Comparison of ENCODE assay signal across 8 mouse cellular contexts in the genomic region with DNA sequence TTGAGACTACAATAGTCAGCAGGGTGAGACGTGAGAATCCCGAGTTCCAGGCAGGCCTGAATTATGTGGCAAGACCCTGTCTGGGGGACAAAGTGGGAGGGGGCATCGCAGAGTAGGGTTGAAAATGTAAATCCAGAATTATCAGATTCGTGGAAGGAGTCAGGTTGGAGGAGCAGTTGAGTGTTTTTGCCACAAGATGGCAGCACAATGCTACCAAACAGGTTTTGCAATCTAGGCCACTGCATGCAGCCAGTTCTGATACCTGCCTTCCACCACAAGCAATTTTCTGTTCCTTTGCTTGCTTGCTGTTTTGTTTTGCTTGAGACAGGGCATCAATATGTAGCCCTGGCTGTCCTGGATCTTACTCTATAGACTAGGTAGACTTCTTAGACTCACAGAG. TPM values are rescaled to one million over a fixed set of nuclear protein-coding genes. Genes with fewer than 3 reads are reported as not detected.
A peak's percentile ranks its signal among the peaks of the same experiment; 100 is the strongest.
DNase-seq lines count a peak whose midpoint lies in the region; ATAC-seq lines count a peak whose summit lies in the region.

No protein-coding gene starts in this region.

- no peaks in the 10 kb centered on the region for H3K27me3 ChIP-seq in kidney, embryonic 14.5 days (ENCODE audit: control insufficient read depth, insufficient read depth, low read length)
- H3K27me3 ChIP-seq in midbrain, embryonic 16.5 days (ENCODE audit: control insufficient read depth, insufficient read depth, low read depth, low read length), result no peaks in the 10 kb centered on the region

- ATAC-seq in kidney, embryonic 14.5 days (ENCODE audit: low FRiP score, low TSS enrichment), result no peak; the same call in 1 of the 2 replicates
- 0 out of 2 replicates have a peak, but pooled peaks have one; percentile 29 for ATAC-seq in midbrain, embryonic 16.5 days

- H3K4me3 ChIP-seq in kidney, embryonic 14.5 days (ENCODE audit: low read length), result no peak overlapping the region
- H3K4me3 ChIP-seq in midbrain, embryonic 16.5 days (ENCODE audit: low read depth, low read length), result no peak overlapping the region

- WGBS in kidney, embryonic 14.5 days, result 4% methylated on average over 4 of the region's 4 CpGs
- 3% methylated on average over 4 of the region's 4 CpGs for WGBS in midbrain, embryonic 16.5 days

- H3K27ac ChIP-seq in kidney, embryonic 14.5 days (ENCODE audit: low read depth, low read length), result no peak overlapping the region
- H3K27ac ChIP-seq in midbrain, embryonic 16.5 days (ENCODE audit: low read length), result no peak overlapping the region

- H3K36me3 ChIP-seq in kidney, embryonic 14.5 days (ENCODE audit: control insufficient read depth, insufficient read depth, low read length), result peaks cover 23% of the 10 kb centered on the region
- peaks cover 17% of the 10 kb centered on the region for H3K36me3 ChIP-seq in midbrain, embryonic 16.5 days (ENCODE audit: control insufficient read depth, insufficient read depth, low read length)

- H3K9me3 ChIP-seq in kidney, embryonic 14.5 days (ENCODE audit: control insufficient read depth, low read length), result no peaks in the 10 kb centered on the region
- no peaks in the 10 kb centered on the region for H3K9me3 ChIP-seq in midbrain, embryonic 16.5 days (replicated peaks; ENCODE audit: control insufficient read depth, low read length, poor library complexity, severe bottlenecking)

- H3K9ac ChIP-seq in kidney, embryonic 14.5 days (ENCODE audit: low read depth, low read length), result no peak overlapping the region
- no peak overlapping the region for H3K9ac ChIP-seq in midbrain, embryonic 16.5 days (ENCODE audit: low read depth, low read length)

- DNase-seq in kidney, adult 18-20 months, result peak; percentile 77
- peak; percentile 75 for DNase-seq in cerebellum, adult 11-12 months
- DNase-seq in forelimb bud, embryonic 11.5 days (ENCODE audit: low read depth, low spot score), result peak; percentile 83
- peak; percentile 91 for DNase-seq in induced T-regulatory cell, adult 2 months (ENCODE audit: low read depth)
- peak; percentile 54 to 69 for DNase-seq in left cerebral cortex, postnatal 36 days (ENCODE audit: low spot score in 2 of 2)
- peak; percentile 63 to 82 for DNase-seq in spleen, postnatal 10 days (ENCODE audit: low spot score in 2 of 2)

- intact Hi-C loops in left cerebral cortex, postnatal 36 days (cut with DNase I), result loop anchor here (2.0 kb wide), 2 partner anchors 23 to 35 kb away; no protein-coding TSS in a partner anchor

- H3K4me1 ChIP-seq in kidney, embryonic 14.5 days (ENCODE audit: control insufficient read depth, insufficient read depth, low read length), result no peaks in the 10 kb centered on the region; the same call in 1 of the 2 replicates
- H3K4me1 ChIP-seq in midbrain, embryonic 16.5 days (ENCODE audit: control insufficient read depth, insufficient read depth, low read length), result 0 out of 2 replicates have a peak, but pooled peaks cover 3% of the 10 kb centered on the region

- no peak overlapping the region for H3K4me2 ChIP-seq in kidney, embryonic 14.5 days (replicated peaks; ENCODE audit: low read depth, low read length)
- no peak overlapping the region for H3K4me2 ChIP-seq in midbrain, embryonic 16.5 days (ENCODE audit: low read length)

RNA-seq across cellular contexts. Expression of a gene that starts 2.6 kb away (rescaled TPM):
- polyA plus RNA-seq in kidney, embryonic 14.5 days (2014; fragmentation: Nextera tagmentation; extraction: Ambion mirVana), result 4.5 TPM in 2 replicates
- 1 to 10 TPM; 5.8 to 6.0 TPM for total RNA-seq in left cerebral cortex, postnatal 36 days (2021)
- polyA plus RNA-seq in midbrain, embryonic 16.5 days (2015; fragmentation: Nextera tagmentation; extraction: Ambion mirVana), result 5.9 and 8.5 TPM in 2 replicates

RNA-seq across cellular contexts. Expression of a gene that starts 11.8 kb away (rescaled TPM):
- polyA plus RNA-seq in kidney, embryonic 14.5 days (2014; fragmentation: Nextera tagmentation; extraction: Ambion mirVana), result 20.2 and 23.0 TPM in 2 replicates
- 10 to 100 TPM; 40.5 to 48.3 TPM for total RNA-seq in left cerebral cortex, postnatal 36 days (2021)
- 10.8 and 13.4 TPM in 2 replicates for polyA plus RNA-seq in midbrain, embryonic 16.5 days (2015; fragmentation: Nextera tagmentation; extraction: Ambion mirVana)

RNA-seq across cellular contexts. Expression of a gene that starts 17.3 kb away (rescaled TPM):
- 83.1 and 120 TPM in 2 replicates for polyA plus RNA-seq in kidney, embryonic 14.5 days (2014; fragmentation: Nextera tagmentation; extraction: Ambion mirVana)
- total RNA-seq in left cerebral cortex, postnatal 36 days (2021), result 100 to 1,000 TPM; 175 to 181 TPM
- 64.8 and 65.3 TPM in 2 replicates for polyA plus RNA-seq in midbrain, embryonic 16.5 days (2015; fragmentation: Nextera tagmentation; extraction: Ambion mirVana)

RNA-seq across cellular contexts. Expression of a gene that starts 50.4 kb away (rescaled TPM):
- polyA plus RNA-seq in kidney, embryonic 14.5 days (2014; fragmentation: Nextera tagmentation; extraction: Ambion mirVana), result 173 and 268 TPM in 2 replicates
- total RNA-seq in left cerebral cortex, postnatal 36 days (2021), result 10 to 100 TPM; 45.6 to 53.4 TPM
- polyA plus RNA-seq in midbrain, embryonic 16.5 days (2015; fragmentation: Nextera tagmentation; extraction: Ambion mirVana), result 158 and 166 TPM in 2 replicates

RNA-seq across cellular contexts. Expression of a gene that starts 50.8 kb away (rescaled TPM):
- polyA plus RNA-seq in kidney, embryonic 14.5 days (2014; fragmentation: Nextera tagmentation; extraction: Ambion mirVana), result 174 and 199 TPM in 2 replicates
- 100 to 1,000 TPM; 135 to 142 TPM for total RNA-seq in left cerebral cortex, postnatal 36 days (2021)
- polyA plus RNA-seq in midbrain, embryonic 16.5 days (2015; fragmentation: Nextera tagmentation; extraction: Ambion mirVana), result 436 and 442 TPM in 2 replicates
